Mouse (Mus musculus): ENCODE data around the gene Pdhb.

DNA sequence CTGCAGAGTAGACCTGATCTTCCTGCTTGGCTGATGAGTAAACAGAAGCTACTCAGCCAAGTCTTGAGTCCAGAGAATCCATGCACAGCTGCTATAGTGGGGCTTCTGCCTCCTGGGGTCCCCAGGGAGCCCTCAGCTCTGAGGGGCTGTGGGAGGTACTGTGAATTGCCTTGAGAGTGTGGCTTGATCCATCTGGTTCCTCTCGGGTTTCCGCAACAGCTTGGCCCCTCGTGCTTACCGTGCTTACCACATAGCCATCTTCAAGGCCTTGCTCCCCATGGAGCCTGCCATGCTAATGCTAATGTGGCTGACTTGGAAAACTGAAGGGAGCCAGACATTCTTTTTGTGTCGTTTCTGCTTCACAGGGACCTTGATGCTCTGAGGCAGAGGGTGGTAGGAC, 34.3 kb upstream of the Pdhb start:
- TF ChIP-seq TBP (IDR thresholded peaks at IDR 0.05; ENCODE audit: low read depth, low read length), result no peak
- TF ChIP-seq CTCF (IDR thresholded peaks at IDR 0.05 in 2 of 3, conservative IDR thresholded peaks at IDR 0.05 in 1 of 3; ENCODE audit: control insufficient read depth in 1 of 3, insufficient read depth in 1 of 3, low read depth in 2 of 3, low read length in 3 of 3, poor library complexity in 1 of 3, severe bottlenecking in 1 of 3), result no peak
- no peak for TF ChIP-seq MEF2A (IDR thresholded peaks at IDR 0.05; ENCODE audit: extremely low read depth, insufficient replicate concordance, low read depth, low read length, poor library complexity, severe bottlenecking)
- no peak for TF ChIP-seq TCF12 (IDR thresholded peaks at IDR 0.05; ENCODE audit: low read depth, low read length)

Data from MEL (cell line).